Mouse (Mus musculus): ENCODE data around the gene Olfr1424. TPM values are rescaled to one million over a fixed set of nuclear protein-coding genes. Genes with fewer than 3 reads are reported as not detected.

Gene Olfr1424
- total RNA-seq, 2 experiments from 2014 or later: not detected

DNA sequence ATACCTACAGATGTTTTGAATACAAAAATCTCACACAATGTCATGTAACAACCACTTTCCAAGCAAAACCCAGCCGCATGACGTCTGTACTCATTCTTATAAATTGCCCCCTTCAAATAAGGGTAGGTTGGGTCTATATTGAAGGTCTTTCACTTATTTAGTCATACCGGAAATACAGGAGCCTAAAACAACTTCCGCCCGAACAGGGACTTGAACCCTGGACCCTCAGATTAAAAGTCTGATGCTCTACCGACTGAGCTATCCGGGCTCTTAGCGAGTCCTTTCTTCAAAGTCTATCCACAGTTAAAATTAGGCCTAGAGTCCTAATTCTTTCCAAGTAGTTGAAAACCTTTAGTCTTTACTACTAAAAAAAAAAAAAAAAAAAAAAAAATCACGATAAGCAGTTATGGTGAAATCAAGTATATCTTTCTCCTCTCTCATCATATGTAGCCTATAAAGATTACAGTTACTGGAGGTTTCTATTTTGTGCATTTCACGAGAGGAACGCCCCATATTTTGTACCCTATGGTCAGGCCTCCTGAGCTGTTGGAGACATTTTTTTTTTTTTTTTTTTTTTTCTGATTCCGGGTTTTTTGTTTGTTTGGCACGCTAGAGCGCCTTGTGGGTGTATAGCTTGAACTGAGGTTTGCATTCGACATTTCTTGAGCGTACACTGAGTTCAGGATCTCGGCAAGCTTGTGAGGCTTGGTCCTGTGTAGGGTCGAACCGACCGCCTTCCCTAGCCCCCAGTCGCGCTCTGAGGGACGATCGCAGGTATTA, 52.8 kb downstream of the Olfr1424 start:
- ATAC-seq (replicated peaks; ENCODE audit: poor library complexity): peak; percentile 11

Other genes starting within 250 kb of the Olfr1424 start
- gene Stx3, start 243.3 kb downstream of the Olfr1424 start, total RNA-seq (2015): 6.4 and 7.4 TPM in 2 replicates
- 5.6 and 7.0 TPM in 2 replicates for gene Stx3, start 243.3 kb downstream of the Olfr1424 start, total RNA-seq (2017)
- gene Olfr1417, start 223.5 kb downstream of the Olfr1424 start, total RNA-seq (2015): not detected in 2 replicates
- not detected in 2 replicates for gene Olfr1417, start 223.5 kb downstream of the Olfr1424 start, total RNA-seq (2017)
- not detected in 2 replicates for gene Olfr1418, start 201.6 kb downstream of the Olfr1424 start, total RNA-seq (2015)
- not detected in 2 replicates for gene Olfr1418, start 201.6 kb downstream of the Olfr1424 start, total RNA-seq (2017)
- not detected in 2 replicates for gene Olfr1419, start 187.6 kb downstream of the Olfr1424 start, total RNA-seq (2015)
- gene Olfr1419, start 187.6 kb downstream of the Olfr1424 start, total RNA-seq (2017): not detected in 2 replicates
- not detected in 2 replicates for gene Olfr1420, start 176.1 kb downstream of the Olfr1424 start, total RNA-seq (2015)
- gene Olfr1420, start 176.1 kb downstream of the Olfr1424 start, total RNA-seq (2017): not detected in 2 replicates
- 40.1 and 41.7 TPM in 2 replicates for gene Patl1, start 150.3 kb downstream of the Olfr1424 start, total RNA-seq (2015)
- 11.6 and 12.0 TPM in 2 replicates for gene Patl1, start 150.3 kb downstream of the Olfr1424 start, total RNA-seq (2017)
- 35.3 and 40.5 TPM in 2 replicates for gene Osbp, start 96.7 kb downstream of the Olfr1424 start, total RNA-seq (2015)
- 42.1 and 50.8 TPM in 2 replicates for gene Osbp, start 96.7 kb downstream of the Olfr1424 start, total RNA-seq (2017)
- gene Olfr1423, start 21.4 kb downstream of the Olfr1424 start, total RNA-seq (2015): 0.07 TPM in 1 of 2 replicates, not detected in the other
- gene Olfr1423, start 21.4 kb downstream of the Olfr1424 start, total RNA-seq (2017): not detected in 2 replicates
- gene Olfr1425, start 15.0 kb upstream of the Olfr1424 start, total RNA-seq (2015): not detected in 2 replicates
- not detected in 2 replicates for gene Olfr1425, start 15.0 kb upstream of the Olfr1424 start, total RNA-seq (2017)
- gene Olfr1426, start 29.3 kb upstream of the Olfr1424 start, total RNA-seq (2015): not detected in 2 replicates
- not detected in 2 replicates for gene Olfr1426, start 29.3 kb upstream of the Olfr1424 start, total RNA-seq (2017)
- not detected in 2 replicates for gene Olfr1427, start 40.7 kb upstream of the Olfr1424 start, total RNA-seq (2015)
- gene Olfr1427, start 40.7 kb upstream of the Olfr1424 start, total RNA-seq (2017): not detected in 2 replicates
- gene Olfr1428, start 53.2 kb upstream of the Olfr1424 start, total RNA-seq (2015): not detected in 2 replicates
- gene Olfr1428, start 53.2 kb upstream of the Olfr1424 start, total RNA-seq (2017): not detected in 2 replicates
- not detected in 2 replicates for gene Olfr76, start 60.5 kb upstream of the Olfr1424 start, total RNA-seq (2015)
- gene Olfr76, start 60.5 kb upstream of the Olfr1424 start, total RNA-seq (2017): not detected in 2 replicates
- not detected in 2 replicates for gene Olfr1555-ps1, start 107.4 kb upstream of the Olfr1424 start, total RNA-seq (2015)
- not detected in 2 replicates for gene Olfr1555-ps1, start 107.4 kb upstream of the Olfr1424 start, total RNA-seq (2017)
- gene Olfr1431, start 138.0 kb upstream of the Olfr1424 start, total RNA-seq (2015): not detected in 2 replicates
- not detected in 2 replicates for gene Olfr1431, start 138.0 kb upstream of the Olfr1424 start, total RNA-seq (2017)
- gene Olfr1432, start 169.9 kb upstream of the Olfr1424 start, total RNA-seq (2015): not detected in 2 replicates
- not detected in 2 replicates for gene Olfr1432, start 169.9 kb upstream of the Olfr1424 start, total RNA-seq (2017)
- not detected in 2 replicates for gene Olfr262, start 179.0 kb upstream of the Olfr1424 start, total RNA-seq (2015)
- gene Olfr262, start 179.0 kb upstream of the Olfr1424 start, total RNA-seq (2017): not detected in 2 replicates
- not detected in 2 replicates for gene Olfr235, start 198.3 kb upstream of the Olfr1424 start, total RNA-seq (2015)
- gene Olfr235, start 198.3 kb upstream of the Olfr1424 start, total RNA-seq (2017): not detected in 2 replicates
- not detected in 2 replicates for gene Olfr1434, start 217.2 kb upstream of the Olfr1424 start, total RNA-seq (2015)
- not detected in 2 replicates for gene Olfr1434, start 217.2 kb upstream of the Olfr1424 start, total RNA-seq (2017)
- gene Olfr1436, start 236.4 kb upstream of the Olfr1424 start, total RNA-seq (2015): not detected in 2 replicates
- not detected in 2 replicates for gene Olfr1436, start 236.4 kb upstream of the Olfr1424 start, total RNA-seq (2017)

All from megakaryocyte progenitor cell, adult 5-6 weeks (primary cell).